Mouse (Mus musculus): ENCODE data around the gene Fabp3. TPM values are rescaled to one million over a fixed set of nuclear protein-coding genes. Genes with fewer than 3 reads are reported as not detected.

The Fabp3 gene
- under 1 TPM in 1 of 2 experiments, not detected in 1; 0.93 TPM for polyA plus RNA-seq (2017; shearing (Covaris generic))

GRCm38 (mm10) chr4:130308231-130309081, at the start of gene Fabp3, which contains the start of gene Gm10570:
Gene Fabp3 (plus strand): TSS chr4:130308595.
Gene Gm10570 (minus strand): TSS chr4:130308674.

GRCm38 (mm10) chr4:130279105-130279504, 29.3 kb upstream of the Fabp3 start, which contains the start of gene Serinc2:
Gene Serinc2 (minus strand): TSS chr4:130279205.

GRCm38 (mm10) chr4:130359486-130360237, 51.3 kb downstream of the Fabp3 start, which contains the start of the genes Zcchc17 and Snrnp40:
Gene Zcchc17 (minus strand): TSS chr4:130359943.
Gene Snrnp40 (plus strand): TSS chr4:130360132.

Other genes with a start within 250 kb of the Fabp3 start
- 10 to 100 TPM; 57.2 to 69.0 TPM for gene Pef1, start 206.0 kb upstream of the Fabp3 start, polyA plus RNA-seq (2017; shearing (Covaris generic))
- not detected for gene Hcrtr1, start 169.2 kb upstream of the Fabp3 start, polyA plus RNA-seq (2017; shearing (Covaris generic))
- gene Tinagl1, start 133.5 kb upstream of the Fabp3 start, polyA plus RNA-seq (2017; shearing (Covaris generic)), result not detected
- not detected for gene Gm853, start 86.2 kb upstream of the Fabp3 start, polyA plus RNA-seq (2017; shearing (Covaris generic))
- gene Serinc2, start 29.4 kb upstream of the Fabp3 start, polyA plus RNA-seq (2017; shearing (Covaris generic)), result not detected
- under 1 TPM in 1 of 2 experiments, not detected in 1; 0.84 TPM for gene Gm10570, start 79 bp downstream of the Fabp3 start, polyA plus RNA-seq (2017; shearing (Covaris generic))
- gene Zcchc17, start 51.3 kb downstream of the Fabp3 start, polyA plus RNA-seq (2017; shearing (Covaris generic)), result 10 to 100 TPM; 64.6 to 69.6 TPM
- 100 to 1,000 TPM; 114 to 136 TPM for gene Snrnp40, start 51.5 kb downstream of the Fabp3 start, polyA plus RNA-seq (2017; shearing (Covaris generic))

Data from activated CD4-positive, CD25-positive, alpha-beta regulatory T cell (primary cell).